Mouse (Mus musculus): Measurements from ENCODE around the gene E2f8.

E2f8 gene

GRCm38 (mm10) chr7:48855461-48855860 is 25.9 kb downstream of the E2f8 start:
- DNase-seq (ENCODE audit: low spot score): no peak

GRCm38 (mm10) chr7:48853496-48853895 is 27.9 kb downstream of the E2f8 start:
- no peak for DNase-seq (ENCODE audit: low spot score)

GRCm38 (mm10) chr7:48851529-48852104 is 29.8 kb downstream of the E2f8 start:
- no peak for DNase-seq (ENCODE audit: low spot score)

- no peak for DNase-seq (ENCODE audit: low spot score)
Observed at GRCm38 (mm10) chr7:48847820-48848650, 33.4 kb downstream of the E2f8 start, which contains the start of gene Csrp3. Gene Csrp3, minus strand, starts transcription at chr7:48848033.

GRCm38 (mm10) chr7:48846755-48847154 is 34.6 kb downstream of the E2f8 start:
- no peak for DNase-seq (ENCODE audit: low spot score)

GRCm38 (mm10) chr7:48845213-48845973 is 36.0 kb downstream of the E2f8 start:
- no peak for DNase-seq (ENCODE audit: low spot score)

GRCm38 (mm10) chr7:48843541-48843940 is 37.9 kb downstream of the E2f8 start:
- DNase-seq (ENCODE audit: low spot score): no peak

- no peak for DNase-seq (ENCODE audit: low spot score)
Observed at GRCm38 (mm10) chr7:48842353-48842752, 39.0 kb downstream of the E2f8 start.

GRCm38 (mm10) chr7:48841538-48841937 is 39.9 kb downstream of the E2f8 start:
- no peak for DNase-seq (ENCODE audit: low spot score)

GRCm38 (mm10) chr7:48840545-48840944 is 40.9 kb downstream of the E2f8 start:
- DNase-seq (ENCODE audit: low spot score): no peak

GRCm38 (mm10) chr7:48838434-48838833 is 43.0 kb downstream of the E2f8 start:
- DNase-seq (ENCODE audit: low spot score): no peak

- DNase-seq (ENCODE audit: low spot score): no peak
Observed at GRCm38 (mm10) chr7:48836949-48837348, 44.4 kb downstream of the E2f8 start.

- DNase-seq (ENCODE audit: low spot score): no peak
Observed at GRCm38 (mm10) chr7:48834989-48835626, 46.3 kb downstream of the E2f8 start.

GRCm38 (mm10) chr7:48834371-48834970 is 46.9 kb downstream of the E2f8 start:
- no peak for DNase-seq (ENCODE audit: low spot score)

GRCm38 (mm10) chr7:48832735-48833134 is 48.7 kb downstream of the E2f8 start:
- DNase-seq (ENCODE audit: low spot score): no peak

GRCm38 (mm10) chr7:48830395-48830794 is 51.0 kb downstream of the E2f8 start:
- DNase-seq (ENCODE audit: low spot score): no peak

GRCm38 (mm10) chr7:48829177-48829910 is 52.1 kb downstream of the E2f8 start:
- DNase-seq (ENCODE audit: low spot score): no peak

GRCm38 (mm10) chr7:48825170-48825569 is 56.2 kb downstream of the E2f8 start:
- DNase-seq (ENCODE audit: low spot score): no peak

GRCm38 (mm10) chr7:48824671-48825070 is 56.7 kb downstream of the E2f8 start:
- DNase-seq (ENCODE audit: low spot score): no peak

- DNase-seq (ENCODE audit: low spot score): no peak
Observed at GRCm38 (mm10) chr7:48823621-48824020, 57.8 kb downstream of the E2f8 start.

- no peak for DNase-seq (ENCODE audit: low spot score)
Observed at GRCm38 (mm10) chr7:48821654-48822053, 59.7 kb downstream of the E2f8 start.
